Comparison of ENCODE assay signal across 8 mouse cellular contexts in the genomic region with DNA sequence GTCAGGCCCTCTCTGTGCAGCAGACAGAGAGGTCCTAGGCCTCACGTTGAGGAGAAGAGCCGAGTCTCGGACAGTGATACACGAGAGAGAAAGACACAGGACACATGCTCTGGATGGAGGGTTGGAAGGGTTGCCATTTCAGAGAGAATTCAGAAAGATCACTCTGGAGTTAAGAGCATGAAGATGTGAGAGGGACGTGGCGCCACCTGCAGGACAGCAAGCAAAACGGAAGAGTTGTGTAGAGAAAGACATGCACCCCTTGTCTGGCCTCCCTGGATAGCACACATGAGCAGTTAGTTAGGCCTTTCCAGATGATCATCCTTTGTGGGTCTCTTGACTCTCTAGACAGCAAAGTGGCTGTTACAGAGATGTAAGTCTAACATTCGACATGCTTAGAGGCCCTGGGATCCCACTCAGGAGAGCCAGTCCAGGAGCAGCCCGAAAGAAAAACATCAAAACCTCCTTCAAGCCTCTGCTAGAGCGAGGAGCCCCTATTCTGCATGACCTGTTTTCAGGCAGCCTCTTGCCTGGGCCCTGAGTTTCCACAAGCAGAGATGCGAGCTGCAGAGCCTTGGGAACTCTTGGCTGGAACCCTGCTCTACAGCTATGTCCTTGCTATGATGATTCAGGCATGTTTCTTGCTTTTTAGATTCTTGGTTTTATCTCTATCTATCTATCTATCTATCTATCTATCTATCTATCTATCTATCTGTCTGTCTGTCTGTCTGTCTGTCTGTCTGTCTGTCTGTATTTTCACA. TPM values are rescaled to one million over a fixed set of nuclear protein-coding genes. Genes with fewer than 3 reads are reported as not detected.
DNase-seq lines count a peak whose midpoint lies in the region; ATAC-seq and TF ChIP-seq lines count a peak whose summit lies in the region.

No protein-coding gene starts in this region.

- H3K27me3 ChIP-seq in hindbrain, embryonic 11.5 days (ENCODE audit: control insufficient read depth, insufficient read depth, low read length) = no peaks in the 10 kb centered on the region
- H3K27me3 ChIP-seq in hindbrain, embryonic 13.5 days = 0 out of 2 replicates have a peak, but pooled peaks cover 3% of the 10 kb centered on the region
- no peaks in the 10 kb centered on the region for H3K27me3 ChIP-seq in ES-Bruce4 (ENCODE audit: control insufficient read depth, insufficient read depth, low read length, poor library complexity, severe bottlenecking)

- no peaks in the 10 kb centered on the region for H3K4me1 ChIP-seq in hindbrain, embryonic 11.5 days (replicated peaks; ENCODE audit: control insufficient read depth, insufficient read depth, low read length)
- H3K4me1 ChIP-seq in hindbrain, embryonic 13.5 days (replicated peaks) = no peaks in the 10 kb centered on the region
- no peaks in the 10 kb centered on the region for H3K4me1 ChIP-seq in ES-Bruce4 (ENCODE audit: control insufficient read depth, insufficient read depth, low read length)

- intact Hi-C loops in gastrocnemius, adult 2 months (cut with DNase I) = loop anchor here (2.0 to 10.0 kb wide), 3 partner anchors 25 to 159 kb away; no protein-coding TSS in a partner anchor
- intact Hi-C loops in left cerebral cortex, postnatal 14 days (cut with DNase I) = no loop called here

- no peak overlapping the region for H3K4me2 ChIP-seq in hindbrain, embryonic 11.5 days (replicated peaks; ENCODE audit: low read depth, low read length)
- H3K4me2 ChIP-seq in hindbrain, embryonic 13.5 days = no peak overlapping the region

- H3K9me3 ChIP-seq in hindbrain, embryonic 11.5 days (ENCODE audit: control insufficient read depth, low read length) = no peaks in the 10 kb centered on the region
- no peaks in the 10 kb centered on the region for H3K9me3 ChIP-seq in hindbrain, embryonic 13.5 days
- no peaks in the 10 kb centered on the region for H3K9me3 ChIP-seq in ES-Bruce4 (replicated peaks; ENCODE audit: control insufficient read depth, insufficient read depth, low read length, poor library complexity, severe bottlenecking)

- H3K36me3 ChIP-seq in hindbrain, embryonic 11.5 days (ENCODE audit: control insufficient read depth, insufficient read depth, low read length) = no peaks in the 10 kb centered on the region
- H3K36me3 ChIP-seq in hindbrain, embryonic 13.5 days = no peaks in the 10 kb centered on the region
- H3K36me3 ChIP-seq in ES-Bruce4 (ENCODE audit: control insufficient read depth, insufficient read depth, low read length, poor library complexity, severe bottlenecking) = no peaks in the 10 kb centered on the region

- no peak for TF ChIP-seq EP300 in ES-Bruce4 (IDR thresholded peaks at IDR 0.05; ENCODE audit: insufficient read depth, low read depth, low read length)

- H3K4me3 ChIP-seq in hindbrain, embryonic 11.5 days (ENCODE audit: low read depth, low read length) = no peak overlapping the region
- H3K4me3 ChIP-seq in hindbrain, embryonic 13.5 days = no peak overlapping the region
- no peak overlapping the region for H3K4me3 ChIP-seq in ES-Bruce4 (ENCODE audit: low read depth, low read length)
- H3K4me3 ChIP-seq in gastrocnemius, adult 2 months = no peak overlapping the region

- H3K9ac ChIP-seq in hindbrain, embryonic 11.5 days (ENCODE audit: low read depth, low read length) = no peak overlapping the region
- H3K9ac ChIP-seq in hindbrain, embryonic 13.5 days = no peak overlapping the region
- no peak overlapping the region for H3K9ac ChIP-seq in ES-Bruce4 (ENCODE audit: low read depth, poor library complexity, severe bottlenecking)

- no peak overlapping the region for H3K27ac ChIP-seq in hindbrain, embryonic 11.5 days (ENCODE audit: low read depth, low read length)
- H3K27ac ChIP-seq in hindbrain, embryonic 13.5 days = no peak overlapping the region
- no peak overlapping the region for H3K27ac ChIP-seq in ES-Bruce4 (ENCODE audit: insufficient read depth, low read length)
- no peak overlapping the region for H3K27ac ChIP-seq in gastrocnemius, adult 2 months

- DNase-seq in hindbrain, embryonic 11.5 days (ENCODE audit: low spot score) = peak; percentile 82
- DNase-seq in c-Kit-positive CD71-positive TER-119-positive erythroid progenitor cells, embryonic 14.5 days (ENCODE audit: low spot score) = peak; percentile 47
- peak; percentile 79 for DNase-seq in gastrocnemius, adult 2 months
- DNase-seq in left cerebral cortex, postnatal 14 days (ENCODE audit: low spot score in 2 of 2) = peak; percentile 69 to 81
- peak; percentile 20 to 60 for DNase-seq in natural killer cell, adult 2 months (ENCODE audit: low spot score in 2 of 2)
- peak; percentile 60 for DNase-seq in thymus, postnatal 14 days

- no peak for ATAC-seq in hindbrain, embryonic 11.5 days (ENCODE audit: low FRiP score)
- no peak for ATAC-seq in hindbrain, embryonic 13.5 days (ENCODE audit: low FRiP score)

- peak; percentile 93 for TF ChIP-seq CTCF in ES-Bruce4 (IDR thresholded peaks at IDR 0.05; ENCODE audit: low read depth, low read length)
- TF ChIP-seq CTCF in gastrocnemius, adult 2 months (IDR thresholded peaks at IDR 0.05) = peak; percentile 81

- WGBS in hindbrain, embryonic 11.5 days = 44% methylated on average over 11 of the region's 11 CpGs
- 41% methylated on average over 11 of the region's 11 CpGs for WGBS in hindbrain, embryonic 13.5 days

- no peak for TF ChIP-seq POLR2A in ES-Bruce4 (IDR thresholded peaks at IDR 0.05; ENCODE audit: insufficient read depth, low read length)

RNA-seq across cellular contexts. Expression of a gene that starts 18.8 kb away (rescaled TPM):
- polyA plus RNA-seq in hindbrain, embryonic 11.5 days (2014; fragmentation: Nextera tagmentation; extraction: Ambion mirVana) = 9.1 and 10.9 TPM in 2 replicates
- polyA plus RNA-seq in hindbrain, embryonic 13.5 days (2015; fragmentation: Nextera tagmentation; extraction: Ambion mirVana) = 14.0 and 15.1 TPM in 2 replicates
- polyA plus RNA-seq in ES-Bruce4 (2011; ENCODE audit: insufficient read depth, insufficient read length, low read depth, missing spikeins) = 31.2 and 38.0 TPM in 2 replicates
- 10 to 100 TPM; 21.2 to 28.7 TPM for total RNA-seq in gastrocnemius, adult 2 months (2021)
- 10 to 100 TPM; 30.2 to 36.4 TPM for total RNA-seq in left cerebral cortex, postnatal 14 days (2021)

RNA-seq across cellular contexts. Expression of a gene that starts 33.6 kb away (rescaled TPM):
- 13.9 and 15.4 TPM in 2 replicates for polyA plus RNA-seq in hindbrain, embryonic 11.5 days (2014; fragmentation: Nextera tagmentation; extraction: Ambion mirVana)
- 10.1 and 10.6 TPM in 2 replicates for polyA plus RNA-seq in hindbrain, embryonic 13.5 days (2015; fragmentation: Nextera tagmentation; extraction: Ambion mirVana)
- polyA plus RNA-seq in ES-Bruce4 (2011; ENCODE audit: insufficient read depth, insufficient read length, low read depth, missing spikeins) = 6.5 and 8.8 TPM in 2 replicates
- total RNA-seq in gastrocnemius, adult 2 months (2021) = 1 to 10 TPM; 1.2 to 1.3 TPM
- 10 to 100 TPM; 24.0 to 25.6 TPM for total RNA-seq in left cerebral cortex, postnatal 14 days (2021)

RNA-seq across cellular contexts. Expression of a gene that starts 43.8 kb away (rescaled TPM):
- 0.20 and 0.38 TPM in 2 replicates for polyA plus RNA-seq in hindbrain, embryonic 11.5 days (2014; fragmentation: Nextera tagmentation; extraction: Ambion mirVana)
- polyA plus RNA-seq in hindbrain, embryonic 13.5 days (2015; fragmentation: Nextera tagmentation; extraction: Ambion mirVana) = 0.18 TPM in 1 of 2 replicates, not detected in the other
- polyA plus RNA-seq in ES-Bruce4 (2011; ENCODE audit: insufficient read depth, insufficient read length, low read depth, missing spikeins) = not detected in 2 replicates
- not detected for total RNA-seq in gastrocnemius, adult 2 months (2021)
- total RNA-seq in left cerebral cortex, postnatal 14 days (2021) = not detected
